Mouse (Mus musculus): ENCODE results near the gene Arhgef39. TPM values are rescaled to one million over a fixed set of nuclear protein-coding genes. Genes with fewer than 3 reads are reported as not detected.

The Arhgef39 gene
- polyA plus RNA-seq (2012; ENCODE audit: insufficient read depth, insufficient read length, missing spikeins), result 32.5 and 39.2 TPM in 2 replicates

DNA sequence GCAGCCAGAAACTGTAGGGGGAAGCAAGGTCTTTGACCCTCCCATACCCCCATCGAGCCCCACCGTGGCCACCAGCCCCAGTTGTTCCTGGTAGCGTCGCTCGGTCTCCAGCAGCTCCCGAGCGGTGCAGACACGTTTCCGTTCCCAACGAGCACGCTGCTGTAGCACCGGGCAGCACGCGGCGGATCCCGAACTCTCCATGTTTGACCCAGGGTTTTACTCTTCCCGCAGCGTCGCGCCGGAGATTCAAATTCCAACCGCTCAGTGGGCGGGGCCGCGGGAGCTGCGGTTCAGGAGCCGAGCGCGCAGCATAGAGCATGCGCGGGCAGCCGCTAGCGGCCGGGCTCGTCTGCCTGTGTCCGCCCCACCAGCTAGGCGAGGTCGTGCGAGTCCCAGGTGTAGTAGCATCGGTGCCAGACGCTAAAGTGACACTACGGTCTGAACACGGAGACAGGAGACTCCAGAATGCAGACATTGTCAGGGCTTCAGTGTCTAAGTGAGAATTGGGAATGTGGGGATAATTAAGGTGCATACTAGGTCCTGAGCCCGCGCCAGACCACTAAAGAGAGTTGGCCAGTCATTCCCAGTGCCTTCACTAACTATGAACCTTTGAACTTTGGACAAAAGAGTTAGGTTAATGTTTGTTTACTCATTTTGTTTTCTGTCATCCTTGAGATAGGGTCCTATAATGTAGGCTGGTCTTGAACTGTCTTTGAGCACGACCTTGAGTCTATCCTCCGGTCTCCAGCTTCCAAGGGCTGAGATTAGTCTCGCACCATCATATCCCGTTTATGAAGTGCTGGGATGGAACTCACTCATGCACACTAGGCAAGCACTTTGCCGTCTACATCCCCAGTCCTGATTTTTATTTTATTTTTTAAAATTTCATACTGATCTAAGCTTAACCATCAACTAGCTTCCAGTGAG, at the start of gene Arhgef39:
Gene Arhgef39, minus strand, starts transcription at position 289 of the 927 bp plus-strand sequence.
- Histone ChIP-seq H3K4me1 (ENCODE audit: control insufficient read depth, insufficient read depth, low read length) (peaks cover 14% of the 10 kb centered on the region), H3K4me3 (ENCODE audit: insufficient read depth, low read length) (peak within 1 kb of the TSS; percentile 81), H3K27ac (ENCODE audit: insufficient read depth, low read depth, low read length) (peak within 1 kb of the TSS; percentile 42)
- TF ChIP-seq CTCF (IDR thresholded peaks at IDR 0.05; ENCODE audit: low read depth, low read length) (no peak), POLR2A (IDR thresholded peaks at IDR 0.05; ENCODE audit: borderline replicate concordance, low read depth, low read length) (no peak)

DNA sequence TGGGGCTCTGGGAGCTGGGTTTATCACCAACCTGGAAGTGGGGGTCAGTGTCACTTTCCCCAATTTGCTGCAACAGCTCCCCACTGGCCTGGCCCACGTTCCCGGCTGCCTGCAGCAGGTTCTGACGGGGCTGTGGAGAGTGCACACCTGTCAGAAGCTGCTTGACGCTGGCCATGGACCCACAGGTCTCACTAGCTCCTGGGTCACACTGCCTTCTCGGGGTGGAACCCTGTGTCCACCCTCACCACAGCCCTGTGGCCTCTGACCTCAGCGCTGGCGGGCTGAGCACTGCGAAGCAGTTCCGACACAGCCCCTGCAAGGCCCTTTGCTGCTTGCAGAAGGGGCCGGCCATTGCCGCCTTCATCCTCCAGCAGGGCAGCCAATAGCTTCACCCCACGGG, 49.6 kb upstream of the Arhgef39 start:
- H3K4me1 ChIP-seq (ENCODE audit: control insufficient read depth, insufficient read depth, low read length), result no peaks in the 10 kb centered on the region
- H3K27ac ChIP-seq (ENCODE audit: insufficient read depth, low read depth, low read length), result no peak overlapping the region
- TF ChIP-seq CTCF (IDR thresholded peaks at IDR 0.05; ENCODE audit: low read depth, low read length) (no peak), POLR2A (IDR thresholded peaks at IDR 0.05; ENCODE audit: borderline replicate concordance, low read depth, low read length) (no peak)
- no peak overlapping the region for H3K4me3 ChIP-seq (ENCODE audit: insufficient read depth, low read length)

DNA sequence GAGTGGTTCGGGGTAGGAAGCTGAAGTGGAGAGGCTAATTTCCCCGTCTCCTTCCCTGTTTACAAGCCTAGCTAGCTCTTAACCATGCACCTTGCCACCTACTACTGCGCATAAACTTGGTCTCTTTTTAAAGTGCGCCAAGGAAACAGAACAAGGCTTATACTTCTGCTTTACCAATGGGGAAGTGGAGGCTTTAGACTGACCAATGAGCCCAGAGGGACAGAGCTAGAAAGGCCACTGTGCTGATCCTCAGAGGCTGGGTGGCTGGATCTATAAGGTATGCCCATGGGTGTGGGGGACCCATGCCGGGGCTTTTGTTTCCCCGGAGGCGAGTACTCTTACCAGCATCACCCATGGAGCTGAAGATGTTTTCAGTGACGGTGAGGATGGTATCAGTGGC, 47.7 kb upstream of the Arhgef39 start:
- no peaks in the 10 kb centered on the region for H3K4me1 ChIP-seq (ENCODE audit: control insufficient read depth, insufficient read depth, low read length)

DNA sequence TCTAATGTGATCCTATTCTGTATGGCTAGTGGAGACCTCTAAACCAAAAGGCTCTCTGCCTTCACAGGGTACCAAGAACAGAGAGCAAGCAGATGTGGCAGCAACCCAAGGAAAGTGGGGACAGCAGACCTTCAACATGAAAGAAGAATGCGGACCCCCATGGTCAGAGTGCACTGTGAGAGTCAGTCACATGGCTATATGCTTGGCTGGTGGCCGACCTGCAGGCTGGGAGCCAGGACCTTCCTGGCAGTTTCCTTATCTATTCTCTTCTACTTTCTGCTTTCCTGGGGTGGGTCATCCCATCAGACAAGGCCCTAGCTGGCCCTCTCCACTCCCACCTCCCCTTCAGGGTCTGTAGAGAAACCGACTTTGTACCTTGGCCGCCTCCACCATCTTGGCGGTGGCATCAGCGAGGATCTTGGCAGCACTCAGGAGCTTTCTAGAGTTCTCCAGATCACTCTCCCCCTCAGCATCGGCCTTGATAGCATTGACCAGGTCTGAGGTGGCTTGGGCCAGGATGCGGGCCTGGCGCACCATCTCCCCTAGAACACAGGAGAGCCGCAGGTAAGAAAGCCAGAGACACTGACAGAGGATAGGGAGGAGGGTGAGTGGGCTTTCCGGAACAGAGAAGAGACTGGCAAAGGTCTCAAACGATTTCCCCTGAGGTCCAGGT, 47.0 kb upstream of the Arhgef39 start:
- no peak overlapping the region for H3K27ac ChIP-seq (ENCODE audit: insufficient read depth, low read depth, low read length)
- no peaks in the 10 kb centered on the region for H3K4me1 ChIP-seq (ENCODE audit: control insufficient read depth, insufficient read depth, low read length)
- H3K4me3 ChIP-seq (ENCODE audit: insufficient read depth, low read length), result no peak overlapping the region
- no peak for TF ChIP-seq POLR2A (IDR thresholded peaks at IDR 0.05; ENCODE audit: borderline replicate concordance, low read depth, low read length)
- TF ChIP-seq CTCF (IDR thresholded peaks at IDR 0.05; ENCODE audit: low read depth, low read length), result no peak

More for the DNA sequence above, 47.7 kb upstream of the Arhgef39 start:
- no peak for TF ChIP-seq POLR2A (IDR thresholded peaks at IDR 0.05; ENCODE audit: borderline replicate concordance, low read depth, low read length)
- TF ChIP-seq CTCF (IDR thresholded peaks at IDR 0.05; ENCODE audit: low read depth, low read length), result no peak
- Histone ChIP-seq H3K27ac (ENCODE audit: insufficient read depth, low read depth, low read length) (no peak overlapping the region), H3K4me3 (ENCODE audit: insufficient read depth, low read length) (no peak overlapping the region)

DNA sequence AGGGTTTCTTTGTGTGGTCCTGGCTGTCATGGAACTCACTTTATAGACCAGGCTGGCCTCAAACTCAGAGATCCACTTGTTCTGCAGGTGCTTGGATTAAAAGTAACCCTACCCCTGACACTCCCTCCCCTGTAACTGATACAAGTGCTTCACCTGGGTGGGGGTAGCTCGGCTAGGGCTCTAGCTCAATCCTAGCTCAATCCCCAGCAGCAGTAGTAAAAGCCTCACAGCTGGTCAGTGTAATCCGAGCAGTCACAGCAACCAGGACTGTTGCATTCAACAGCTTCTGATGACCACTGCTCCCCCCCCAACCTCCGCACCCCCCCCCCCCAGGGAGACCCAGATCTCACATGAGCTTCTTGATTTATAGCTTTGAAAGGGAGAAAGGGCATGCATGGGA, 42.5 kb upstream of the Arhgef39 start:
- no peak overlapping the region for H3K4me3 ChIP-seq (ENCODE audit: insufficient read depth, low read length)
- TF ChIP-seq CTCF (IDR thresholded peaks at IDR 0.05; ENCODE audit: low read depth, low read length) (no peak), POLR2A (IDR thresholded peaks at IDR 0.05; ENCODE audit: borderline replicate concordance, low read depth, low read length) (no peak)
- no peak overlapping the region for H3K27ac ChIP-seq (ENCODE audit: insufficient read depth, low read depth, low read length)
- H3K4me1 ChIP-seq (ENCODE audit: control insufficient read depth, insufficient read depth, low read length), result no peaks in the 10 kb centered on the region

DNA sequence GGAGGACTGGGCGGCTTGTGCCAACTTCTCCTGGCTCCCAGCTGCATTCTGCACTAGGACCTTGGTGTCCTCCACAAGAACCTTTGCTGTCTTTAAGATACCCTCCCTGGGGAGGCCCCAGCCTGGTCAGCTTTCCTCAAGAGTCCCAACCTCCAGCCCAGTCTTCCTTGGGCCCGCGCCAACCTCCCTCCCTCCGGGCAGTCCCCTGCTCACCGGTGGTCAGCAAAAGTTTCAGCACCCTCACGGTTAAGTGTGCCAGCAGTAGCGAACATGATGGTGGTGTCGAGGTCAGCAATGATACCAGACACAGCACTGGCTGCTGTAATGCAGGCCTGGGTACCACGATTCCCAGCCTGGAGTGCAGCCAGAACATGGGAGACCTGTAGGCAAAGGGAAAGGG, 36.5 kb upstream of the Arhgef39 start:
- H3K4me1 ChIP-seq (ENCODE audit: control insufficient read depth, insufficient read depth, low read length), result no peaks in the 10 kb centered on the region

DNA sequence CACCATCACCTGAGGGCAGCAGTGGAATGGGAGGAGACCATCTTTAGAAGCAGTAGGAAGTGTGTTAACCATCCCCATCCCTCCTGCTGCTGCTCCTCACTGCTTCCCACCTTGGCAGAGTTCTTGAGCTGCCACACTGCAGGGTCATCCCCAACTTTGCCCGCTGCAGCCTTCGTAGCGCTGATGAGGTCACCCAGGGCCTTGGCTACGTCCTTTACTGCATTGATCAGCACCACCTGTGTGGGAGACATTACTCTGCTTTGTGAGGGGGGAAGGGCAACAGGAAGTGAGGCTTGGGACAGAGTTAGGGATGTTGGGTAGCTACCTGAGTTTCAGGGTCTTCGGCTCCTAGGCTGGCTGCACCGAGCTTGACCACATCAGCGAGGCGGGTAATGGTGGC, 36.1 kb upstream of the Arhgef39 start:
- no peaks in the 10 kb centered on the region for H3K4me1 ChIP-seq (ENCODE audit: control insufficient read depth, insufficient read depth, low read length)
- H3K27ac ChIP-seq (ENCODE audit: insufficient read depth, low read depth, low read length), result no peak overlapping the region
- TF ChIP-seq CTCF (IDR thresholded peaks at IDR 0.05; ENCODE audit: low read depth, low read length), result no peak
- TF ChIP-seq POLR2A (IDR thresholded peaks at IDR 0.05; ENCODE audit: borderline replicate concordance, low read depth, low read length), result no peak
- no peak overlapping the region for H3K4me3 ChIP-seq (ENCODE audit: insufficient read depth, low read length)

More for the DNA sequence above, 36.5 kb upstream of the Arhgef39 start:
- Histone ChIP-seq H3K4me3 (ENCODE audit: insufficient read depth, low read length) (no peak overlapping the region), H3K27ac (ENCODE audit: insufficient read depth, low read depth, low read length) (no peak overlapping the region)
- no peak for TF ChIP-seq POLR2A (IDR thresholded peaks at IDR 0.05; ENCODE audit: borderline replicate concordance, low read depth, low read length)
- no peak for TF ChIP-seq CTCF (IDR thresholded peaks at IDR 0.05; ENCODE audit: low read depth, low read length)

DNA sequence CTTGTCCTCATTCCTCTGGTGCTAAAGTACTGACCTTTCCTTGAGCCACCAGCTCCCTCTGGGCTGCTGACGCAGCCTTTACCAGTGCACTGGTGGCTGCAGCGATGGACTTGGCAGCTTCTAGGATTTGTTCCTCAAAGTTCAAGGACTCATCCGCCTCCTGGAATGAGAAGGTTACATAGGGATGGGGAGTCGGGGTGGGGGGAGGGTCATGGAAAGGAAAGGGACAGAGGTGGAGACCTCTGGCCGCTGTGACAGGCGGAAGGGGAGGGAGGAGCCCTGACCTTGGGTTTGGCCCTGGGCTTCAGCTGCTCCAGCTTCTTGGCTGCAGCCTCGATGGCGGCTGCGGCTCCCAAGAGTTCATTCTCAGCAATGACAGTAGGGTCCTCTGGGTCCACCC, 33.8 kb upstream of the Arhgef39 start:
- TF ChIP-seq POLR2A (IDR thresholded peaks at IDR 0.05; ENCODE audit: borderline replicate concordance, low read depth, low read length), result no peak
- Histone ChIP-seq H3K27ac (ENCODE audit: insufficient read depth, low read depth, low read length) (no peak overlapping the region), H3K4me3 (ENCODE audit: insufficient read depth, low read length) (no peak overlapping the region), H3K4me1 (ENCODE audit: control insufficient read depth, insufficient read depth, low read length) (no peaks in the 10 kb centered on the region)

DNA sequence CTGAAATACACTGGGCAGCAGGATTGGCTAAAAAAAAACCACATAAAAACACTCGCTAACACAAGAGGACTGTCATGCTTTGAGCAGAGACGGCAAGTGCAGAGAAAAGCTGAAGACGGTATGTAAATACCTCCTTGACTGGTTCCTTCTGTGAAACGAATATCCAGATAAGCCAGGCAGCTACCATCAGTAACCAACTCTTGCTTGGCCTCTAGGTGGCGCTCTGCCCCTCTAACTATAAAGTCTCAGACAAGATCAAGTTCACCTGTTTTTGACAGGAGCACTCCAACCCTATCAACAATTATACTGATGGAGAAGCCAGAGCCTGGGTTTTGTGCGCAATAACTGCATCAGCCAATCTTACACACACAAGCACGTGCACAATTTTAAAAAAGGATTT, 31.1 kb upstream of the Arhgef39 start:
- Histone ChIP-seq H3K27ac (ENCODE audit: insufficient read depth, low read depth, low read length) (no peak overlapping the region), H3K4me3 (ENCODE audit: insufficient read depth, low read length) (no peak overlapping the region), H3K4me1 (ENCODE audit: control insufficient read depth, insufficient read depth, low read length) (no peaks in the 10 kb centered on the region)
- TF ChIP-seq POLR2A (IDR thresholded peaks at IDR 0.05; ENCODE audit: borderline replicate concordance, low read depth, low read length), result no peak
- TF ChIP-seq CTCF (IDR thresholded peaks at IDR 0.05; ENCODE audit: low read depth, low read length), result 0 out of 2 replicates have a peak, but pooled peaks have one; percentile 19

DNA sequence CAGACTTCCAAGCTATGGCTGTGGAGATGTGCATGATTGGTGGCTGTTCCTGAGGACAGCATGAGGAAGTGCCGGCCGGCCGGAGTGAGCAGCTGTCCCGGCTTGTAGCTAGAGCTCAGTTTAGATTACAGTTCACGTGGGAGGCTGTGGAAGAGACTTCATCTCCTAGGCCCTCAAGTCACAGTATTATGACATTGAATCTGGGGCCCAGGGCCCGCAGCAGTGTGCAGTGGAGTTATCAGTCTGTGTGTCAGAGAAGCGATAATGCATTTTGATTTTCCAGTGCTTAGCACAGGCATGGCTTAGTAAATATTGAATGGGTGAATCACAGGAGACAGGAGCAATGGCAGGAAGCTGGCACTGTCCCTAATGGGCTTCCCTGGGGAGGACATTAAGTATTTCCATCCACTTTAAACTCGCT, 30.6 kb upstream of the Arhgef39 start:
- no peak overlapping the region for H3K27ac ChIP-seq (ENCODE audit: insufficient read depth, low read depth, low read length)
- no peak for TF ChIP-seq CTCF (IDR thresholded peaks at IDR 0.05; ENCODE audit: low read depth, low read length)
- TF ChIP-seq POLR2A (IDR thresholded peaks at IDR 0.05; ENCODE audit: borderline replicate concordance, low read depth, low read length), result no peak
- H3K4me3 ChIP-seq (ENCODE audit: insufficient read depth, low read length), result no peak overlapping the region
- no peaks in the 10 kb centered on the region for H3K4me1 ChIP-seq (ENCODE audit: control insufficient read depth, insufficient read depth, low read length)

Measured in bone marrow macrophage, adult 2 months (primary cell).